Mouse (Mus musculus): ENCODE measurements at regions not wholly inside any gene's neighbourhood (a gene's known extent, or its start where the extent isn't known, plus 50 kb on each side); places are given as distances from the start of the nearest gene placed in this dataset.

DNA sequence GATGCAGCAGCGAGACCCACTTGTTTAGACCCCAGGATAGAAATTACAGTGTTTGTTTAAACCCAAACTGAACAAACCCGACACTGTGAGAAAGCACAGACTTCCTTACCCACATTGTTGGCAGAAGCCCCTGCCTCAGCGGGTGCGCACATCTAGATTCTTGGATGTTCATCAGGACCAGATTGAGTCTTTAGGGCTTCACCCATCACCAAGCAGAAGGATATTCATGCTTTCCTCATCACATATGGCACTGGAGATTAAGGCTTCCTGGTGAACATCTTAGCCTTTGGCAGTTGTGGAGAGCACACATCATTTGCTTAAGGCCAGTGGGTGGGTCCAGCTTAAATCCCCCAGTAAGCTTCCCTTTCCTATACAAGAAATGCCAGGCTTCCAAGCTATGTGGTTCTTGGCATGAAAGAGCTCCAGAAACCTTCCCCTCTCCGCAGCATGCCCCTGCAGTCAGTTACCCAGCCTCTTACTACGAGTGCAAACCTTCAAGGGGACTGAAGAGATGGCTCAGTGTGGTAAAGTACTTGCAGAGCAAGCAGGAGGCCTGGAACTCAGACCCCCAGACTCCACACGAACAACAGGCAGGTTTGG, 367.9 kb downstream of the Pbx1 start:
- Histone ChIP-seq H3K4me3 (ENCODE audit: low read depth, low read length) (no peak overlapping the region), H3K4me1 (ENCODE audit: control insufficient read depth, insufficient read depth, low read length) (no peaks in the 10 kb centered on the region), H3K27me3 (ENCODE audit: control insufficient read depth, insufficient read depth, low read length) (no peaks in the 10 kb centered on the region), H3K27ac (ENCODE audit: low read depth, low read length) (no peak overlapping the region), H3K4me2 (ENCODE audit: low read depth) (no peak overlapping the region), H3K9me3 (ENCODE audit: control insufficient read depth, low read length) (no peaks in the 10 kb centered on the region), H3K36me3 (ENCODE audit: control insufficient read depth, insufficient read depth, low read length) (no peaks in the 10 kb centered on the region), H3K9ac (ENCODE audit: low read length) (no peak overlapping the region)
- 82% methylated on average over 7 of the region's 7 CpGs for WGBS
- ATAC-seq (ENCODE audit: insufficient read depth, low FRiP score, low TSS enrichment) (no peak), DNase-seq (ENCODE audit: low spot score) (no peak)

DNA sequence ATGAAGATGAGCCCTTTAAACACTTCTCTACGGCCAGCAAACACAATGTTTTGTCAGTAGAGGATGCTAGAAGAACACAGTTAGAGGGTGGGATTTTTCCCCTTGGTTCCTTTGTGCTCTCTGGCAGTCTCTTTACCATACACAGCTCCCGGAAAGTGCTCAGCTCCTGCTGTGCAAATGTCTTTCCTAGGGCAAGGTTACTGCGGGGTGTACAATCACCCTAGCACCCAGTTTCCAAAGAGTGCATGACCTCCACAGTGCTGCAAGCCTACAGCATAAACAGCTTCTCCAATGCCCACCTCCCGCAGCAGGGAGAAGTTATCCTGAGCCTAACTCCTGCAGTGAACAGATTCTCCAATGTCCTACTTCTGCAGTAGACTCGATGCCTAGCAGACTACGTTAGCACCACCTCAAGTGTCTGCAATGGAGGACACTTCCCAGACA, 366.4 kb downstream of the Pbx1 start:
- no peaks in the 10 kb centered on the region for H3K9me3 ChIP-seq (ENCODE audit: control insufficient read depth, low read length)
- no peak for DNase-seq (ENCODE audit: low spot score)
- 41% methylated on average over 6 of the region's 6 CpGs for WGBS

DNA sequence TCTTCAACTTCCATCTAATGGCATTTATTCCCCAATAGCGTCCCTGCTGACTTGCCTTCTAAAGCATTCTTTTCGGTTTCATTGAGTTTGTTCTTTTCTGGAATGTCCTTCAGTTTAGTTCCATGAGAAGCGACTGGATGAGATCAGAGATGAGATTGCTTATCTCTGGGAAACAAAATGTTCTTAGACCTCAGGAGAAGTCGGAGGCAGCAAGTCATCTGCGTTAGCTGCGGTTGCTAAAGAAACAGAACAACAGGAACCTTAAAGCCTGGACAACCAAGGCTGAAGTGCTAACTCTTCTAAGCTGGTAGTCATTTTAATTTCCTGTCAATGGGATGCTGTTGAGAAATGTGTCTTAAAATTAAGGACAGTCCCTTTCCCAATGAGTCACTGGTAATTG, 365.3 kb downstream of the Pbx1 start:
- Histone ChIP-seq H3K27ac (ENCODE audit: low read depth, low read length) (no peak overlapping the region), H3K4me3 (ENCODE audit: low read depth, low read length) (no peak overlapping the region), H3K9ac (ENCODE audit: low read length) (no peak overlapping the region), H3K36me3 (ENCODE audit: control insufficient read depth, insufficient read depth, low read length) (no peaks in the 10 kb centered on the region), H3K4me1 (ENCODE audit: control insufficient read depth, insufficient read depth, low read length) (no peaks in the 10 kb centered on the region), H3K4me2 (ENCODE audit: low read depth) (no peak overlapping the region), H3K9me3 (ENCODE audit: control insufficient read depth, low read length) (no peaks in the 10 kb centered on the region), H3K27me3 (ENCODE audit: control insufficient read depth, insufficient read depth, low read length) (no peaks in the 10 kb centered on the region)
- ATAC-seq (ENCODE audit: insufficient read depth, low FRiP score, low TSS enrichment) (no peak), DNase-seq (ENCODE audit: low spot score) (no peak)
- 86% methylated on average over 6 of the region's 6 CpGs for WGBS

More for the DNA sequence above, 366.4 kb downstream of the Pbx1 start:
- no peak overlapping the region for H3K9ac ChIP-seq (ENCODE audit: low read length)
- H3K4me1 ChIP-seq (ENCODE audit: control insufficient read depth, insufficient read depth, low read length) = no peaks in the 10 kb centered on the region
- no peak for ATAC-seq (ENCODE audit: insufficient read depth, low FRiP score, low TSS enrichment)
- no peaks in the 10 kb centered on the region for H3K36me3 ChIP-seq (ENCODE audit: control insufficient read depth, insufficient read depth, low read length)
- no peak overlapping the region for H3K27ac ChIP-seq (ENCODE audit: low read depth, low read length)
- no peak overlapping the region for H3K4me3 ChIP-seq (ENCODE audit: low read depth, low read length)
- no peak overlapping the region for H3K4me2 ChIP-seq (ENCODE audit: low read depth)
- no peaks in the 10 kb centered on the region for H3K27me3 ChIP-seq (ENCODE audit: control insufficient read depth, insufficient read depth, low read length)

DNA sequence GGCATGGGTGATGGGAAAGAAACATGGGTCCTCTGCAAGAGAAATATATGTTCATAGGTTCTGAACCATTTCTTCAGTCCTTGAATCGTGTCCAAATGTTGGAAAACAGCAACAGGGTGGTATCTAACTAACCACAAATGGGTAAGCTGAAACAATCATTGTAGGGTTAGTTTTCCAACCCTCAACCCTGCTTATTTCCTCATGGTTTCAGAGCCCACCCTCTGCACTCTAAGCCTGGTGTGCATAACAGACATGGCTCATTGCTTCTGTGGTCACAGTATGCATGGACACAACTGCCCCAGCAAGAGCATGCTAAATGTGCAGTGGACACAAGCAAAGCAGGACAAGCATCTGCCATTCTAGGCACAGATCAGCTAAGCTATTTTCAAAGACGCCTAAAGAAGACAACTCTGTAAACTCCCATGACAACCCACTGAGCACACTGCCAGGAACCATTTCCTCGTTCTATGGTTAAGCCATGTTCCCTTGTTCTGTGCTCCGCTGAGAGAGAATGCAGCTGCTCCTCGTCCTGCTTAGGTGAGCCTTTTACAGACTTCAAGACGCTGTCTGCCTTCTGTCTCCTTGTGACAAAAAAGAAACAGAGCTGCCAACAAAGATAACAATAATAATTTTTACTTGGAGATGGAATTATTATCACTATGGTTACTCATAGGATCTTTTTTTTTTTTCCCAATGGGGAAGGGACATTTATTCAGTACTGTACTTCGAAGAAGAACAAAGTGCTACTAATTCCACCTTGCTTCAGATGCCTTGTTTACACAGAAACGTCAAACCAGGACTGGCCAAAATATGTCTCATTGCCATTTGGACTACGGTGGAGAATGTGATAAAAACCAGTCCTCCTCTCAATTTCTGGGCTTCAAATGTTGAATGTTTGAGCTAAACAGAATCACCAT, 363.8 kb downstream of the Pbx1 start:
- Histone ChIP-seq H3K4me3 (ENCODE audit: low read depth, low read length) (no peak overlapping the region), H3K4me1 (ENCODE audit: control insufficient read depth, insufficient read depth, low read length) (no peaks in the 10 kb centered on the region), H3K27me3 (ENCODE audit: control insufficient read depth, insufficient read depth, low read length) (no peaks in the 10 kb centered on the region), H3K9me3 (ENCODE audit: control insufficient read depth, low read length) (no peaks in the 10 kb centered on the region), H3K27ac (ENCODE audit: low read depth, low read length) (no peak overlapping the region), H3K9ac (ENCODE audit: low read length) (no peak overlapping the region), H3K36me3 (ENCODE audit: control insufficient read depth, insufficient read depth, low read length) (no peaks in the 10 kb centered on the region), H3K4me2 (ENCODE audit: low read depth) (no peak overlapping the region)
- no peak for ATAC-seq (ENCODE audit: insufficient read depth, low FRiP score, low TSS enrichment)
- 84% methylated on average over 9 of the region's 9 CpGs for whole genome bisulfite sequencing
- DNase-seq (ENCODE audit: low spot score) = no peak

DNA sequence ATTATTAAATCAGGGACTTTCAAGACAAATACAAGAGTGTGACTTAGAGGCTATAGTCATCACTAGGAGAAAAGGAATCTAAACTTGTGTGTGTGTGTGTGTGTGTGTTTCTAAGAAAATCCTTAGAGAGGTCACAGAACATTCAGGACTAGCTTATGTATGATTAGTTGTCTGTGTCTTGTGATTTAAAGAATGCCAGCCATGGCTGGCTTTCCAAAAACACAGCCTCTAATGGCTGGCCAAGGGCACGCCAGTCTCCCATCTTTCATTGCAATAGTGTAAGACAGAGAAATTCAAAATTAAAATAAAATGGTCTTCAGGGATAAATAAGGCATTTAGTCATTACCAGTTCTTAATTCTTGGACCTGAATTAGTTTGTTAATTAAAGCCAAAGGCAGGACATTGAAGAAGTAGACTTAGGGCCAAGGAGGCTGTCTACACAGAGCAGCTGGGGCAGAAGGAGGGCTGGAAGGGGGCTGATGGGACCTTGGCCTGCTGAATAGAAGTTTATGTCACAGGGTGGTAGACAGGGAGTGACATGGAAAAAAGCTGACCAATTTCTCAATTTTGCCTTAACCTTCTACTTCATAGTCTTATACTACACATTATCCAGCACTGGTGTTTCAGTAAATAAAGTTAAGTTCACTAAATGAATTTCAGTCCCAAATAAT, 363.0 kb downstream of the Pbx1 start:
- Histone ChIP-seq H3K9me3 (ENCODE audit: control insufficient read depth, low read length) (no peaks in the 10 kb centered on the region), H3K4me1 (ENCODE audit: control insufficient read depth, insufficient read depth, low read length) (no peaks in the 10 kb centered on the region), H3K4me2 (ENCODE audit: low read depth) (no peak overlapping the region), H3K9ac (ENCODE audit: low read length) (no peak overlapping the region), H3K27me3 (ENCODE audit: control insufficient read depth, insufficient read depth, low read length) (no peaks in the 10 kb centered on the region), H3K27ac (ENCODE audit: low read depth, low read length) (no peak overlapping the region), H3K4me3 (ENCODE audit: low read depth, low read length) (no peak overlapping the region), H3K36me3 (ENCODE audit: control insufficient read depth, insufficient read depth, low read length) (no peaks in the 10 kb centered on the region)
- DNase-seq (ENCODE audit: low spot score) = no peak
- WGBS = 88% methylated on average over 1 of the region's 1 CpGs
- ATAC-seq (ENCODE audit: insufficient read depth, low FRiP score, low TSS enrichment) = no peak
